Mouse (Mus musculus): Measurements from ENCODE around the gene Syndig1l. TPM values are rescaled to one million over a fixed set of nuclear protein-coding genes. Genes with fewer than 3 reads are reported as not detected.

The Syndig1l gene
- polyA plus RNA-seq, 1 experiment from 2014 or later: 0.72 TPM

- Histone ChIP-seq H3K9ac (no peak overlapping the region), H3K4me2 (no peak overlapping the region), H3K36me3 (ENCODE audit: poor library complexity, severe bottlenecking) (no peaks in the 10 kb centered on the region), H3K27ac (no peak overlapping the region), H3K9me3 (replicated peaks) (no peaks in the 10 kb centered on the region), H3K4me1 (0 out of 2 replicates have a peak, but pooled peaks cover 5% of the 10 kb centered on the region), H3K27me3 (peaks cover 5% of the 10 kb centered on the region; the same call in 1 of the 2 replicates), H3K4me3 (no peak overlapping the region)
- WGBS: 81% methylated on average over 4 of the region's 4 CpGs
- ATAC-seq: no peak
These were observed 9.2 kb upstream of the Syndig1l start for GRCm38 (mm10) chr12:84707804-84708203.

DNA sequence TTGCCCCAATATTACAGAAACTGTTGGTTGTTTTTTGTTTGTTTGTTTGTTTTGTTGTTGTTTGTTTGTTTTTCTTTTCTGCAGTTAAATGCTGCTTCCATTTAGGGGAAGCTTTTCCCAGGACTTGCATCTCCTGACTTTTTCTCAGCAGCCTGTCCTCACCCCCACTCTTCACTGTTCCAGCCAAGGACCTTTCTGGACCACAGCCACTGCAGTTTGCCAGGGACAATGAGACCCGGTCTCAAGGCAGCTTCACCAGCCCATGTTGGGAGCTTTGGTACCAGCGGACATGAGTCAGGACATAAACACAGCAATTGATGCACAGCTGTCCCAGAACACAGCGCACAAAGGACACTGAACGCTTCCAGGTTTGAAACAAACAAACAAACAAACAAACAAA lies 8.3 kb upstream of the Syndig1l start:
- no peak overlapping the region for H3K4me2 ChIP-seq
- no peak for ATAC-seq
- H3K36me3 ChIP-seq (ENCODE audit: poor library complexity, severe bottlenecking): no peaks in the 10 kb centered on the region
- H3K9ac ChIP-seq: no peak overlapping the region
- H3K27ac ChIP-seq: no peak overlapping the region
- no peak overlapping the region for H3K4me3 ChIP-seq
- no peaks in the 10 kb centered on the region for H3K9me3 ChIP-seq (replicated peaks)
- H3K27me3 ChIP-seq: peaks cover 13% of the 10 kb centered on the region
- 70% methylated on average over 4 of the region's 4 CpGs for WGBS
- H3K4me1 ChIP-seq: peaks cover 11% of the 10 kb centered on the region; the same call in 1 of the 2 replicates

GRCm38 (mm10) chr12:84702586-84702985 lies 4.0 kb upstream of the Syndig1l start:
- Histone ChIP-seq H3K9ac (peak overlapping the region; percentile 18; the same call in 1 of the 2 replicates), H3K27me3 (peaks cover 53% of the 10 kb centered on the region), H3K9me3 (replicated peaks) (no peaks in the 10 kb centered on the region), H3K4me3 (no peak overlapping the region), H3K36me3 (ENCODE audit: poor library complexity, severe bottlenecking) (no peaks in the 10 kb centered on the region), H3K27ac (no peak overlapping the region), H3K4me2 (no peak overlapping the region), H3K4me1 (peaks cover 16% of the 10 kb centered on the region; the same call in 1 of the 2 replicates)
- 49% methylated on average over 7 of the region's 7 CpGs for WGBS
- no peak for ATAC-seq

DNA sequence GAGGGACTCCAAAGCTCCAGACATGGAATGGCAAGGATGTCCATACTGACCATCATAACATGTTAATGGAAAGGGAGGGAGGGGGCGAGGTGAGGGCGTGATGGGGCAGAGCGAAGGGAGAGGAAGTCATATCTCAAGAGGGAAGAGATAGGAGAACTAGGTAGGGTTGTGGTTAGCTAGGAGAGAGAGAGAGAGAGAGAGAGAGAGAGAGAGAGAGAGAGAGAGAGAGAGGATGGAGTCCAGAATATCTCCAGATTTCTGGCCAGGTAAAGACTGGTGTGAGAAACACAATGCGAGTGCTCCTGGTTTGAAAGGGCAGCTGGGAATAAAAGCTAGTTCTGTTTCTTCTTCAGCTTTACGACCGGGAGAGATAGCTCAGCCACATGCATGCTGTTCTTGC lies 6.5 kb downstream of the Syndig1l start:
- no peak for ATAC-seq
- Histone ChIP-seq H3K4me2 (no peak overlapping the region), H3K27ac (no peak overlapping the region), H3K27me3 (peaks cover 8% of the 10 kb centered on the region), H3K4me1 (no peaks in the 10 kb centered on the region), H3K9ac (no peak overlapping the region), H3K4me3 (no peak overlapping the region), H3K9me3 (replicated peaks) (no peaks in the 10 kb centered on the region), H3K36me3 (ENCODE audit: poor library complexity, severe bottlenecking) (no peaks in the 10 kb centered on the region)
- WGBS: 90% methylated on average over 6 of the region's 6 CpGs

DNA sequence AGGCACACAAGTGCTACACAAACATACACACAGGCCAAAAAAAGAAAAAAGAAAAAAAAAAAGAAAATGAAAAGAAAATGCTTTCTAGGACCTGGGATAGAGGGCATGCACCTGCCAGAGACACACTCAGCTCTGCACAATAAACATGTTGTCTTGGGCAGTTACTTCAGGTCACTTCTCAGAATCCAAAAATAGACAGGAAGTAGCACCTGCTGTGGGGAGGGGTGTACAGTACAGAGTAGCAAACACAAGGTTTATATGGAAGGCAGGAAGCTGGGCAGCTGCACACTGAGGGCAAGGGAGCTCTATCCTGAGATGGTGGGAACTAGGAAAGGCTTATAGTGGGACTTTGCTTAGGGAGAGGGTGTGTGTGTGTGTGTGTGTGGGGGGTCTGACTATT lies 7.3 kb downstream of the Syndig1l start:
- no peak overlapping the region for H3K27ac ChIP-seq
- H3K27me3 ChIP-seq: peaks cover under 1% of the 10 kb centered on the region; the same call in 1 of the 2 replicates
- no peak overlapping the region for H3K4me3 ChIP-seq
- H3K9me3 ChIP-seq (replicated peaks): no peaks in the 10 kb centered on the region
- no peak overlapping the region for H3K9ac ChIP-seq
- ATAC-seq: no peak
- H3K4me2 ChIP-seq: no peak overlapping the region
- no peaks in the 10 kb centered on the region for H3K36me3 ChIP-seq (ENCODE audit: poor library complexity, severe bottlenecking)
- no peaks in the 10 kb centered on the region for H3K4me1 ChIP-seq

DNA sequence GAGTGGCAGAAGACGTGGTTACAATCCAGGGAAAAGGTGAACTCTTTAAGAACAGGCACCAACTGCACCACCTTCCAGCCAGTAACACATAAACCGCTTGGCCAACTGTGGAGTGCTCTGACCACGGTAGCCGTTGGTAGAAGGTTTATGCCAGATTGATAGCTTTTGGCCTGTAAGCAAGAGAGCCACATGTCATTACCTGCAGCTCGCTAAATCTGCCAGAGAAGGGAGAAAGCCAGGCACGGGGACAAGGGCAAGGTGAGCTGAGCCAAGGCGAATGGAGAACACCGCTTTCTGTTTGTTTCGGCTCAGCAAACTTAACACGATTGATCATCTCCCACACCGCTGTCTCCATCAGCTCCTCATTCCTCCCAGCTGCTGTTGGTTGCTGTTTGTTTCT lies 9.6 kb downstream of the Syndig1l start:
- H3K4me2 ChIP-seq: no peak overlapping the region
- no peaks in the 10 kb centered on the region for H3K4me1 ChIP-seq
- ATAC-seq: no peak
- no peaks in the 10 kb centered on the region for H3K27me3 ChIP-seq
- no peaks in the 10 kb centered on the region for H3K36me3 ChIP-seq (ENCODE audit: poor library complexity, severe bottlenecking)
- no peak overlapping the region for H3K27ac ChIP-seq
- no peaks in the 10 kb centered on the region for H3K9me3 ChIP-seq (replicated peaks)
- H3K4me3 ChIP-seq: no peak overlapping the region
- no peak overlapping the region for H3K9ac ChIP-seq
- 91% methylated on average over 11 of the region's 11 CpGs for WGBS

DNA sequence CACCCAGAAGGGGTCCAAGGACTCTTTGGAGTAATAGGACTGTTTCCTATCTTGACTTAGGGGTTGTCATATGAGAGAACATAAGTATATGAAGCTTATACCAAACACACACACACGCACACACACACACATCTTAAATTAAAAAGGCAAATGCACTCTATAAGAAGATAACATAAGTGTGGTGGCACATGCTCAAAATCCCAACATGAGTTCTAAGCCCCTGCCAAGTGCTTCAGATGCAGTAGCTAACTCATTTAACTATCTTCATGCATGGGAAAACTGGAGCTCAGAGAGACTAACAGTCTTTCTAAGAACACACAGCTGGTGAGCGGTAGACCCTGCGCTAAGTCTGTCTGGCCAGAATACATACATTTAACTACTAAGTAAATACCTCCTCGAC lies 11.1 kb downstream of the Syndig1l start:
- Histone ChIP-seq H3K4me1 (no peaks in the 10 kb centered on the region), H3K4me2 (no peak overlapping the region), H3K36me3 (ENCODE audit: poor library complexity, severe bottlenecking) (no peaks in the 10 kb centered on the region), H3K9ac (no peak overlapping the region), H3K27ac (no peak overlapping the region), H3K9me3 (replicated peaks) (no peaks in the 10 kb centered on the region), H3K27me3 (no peaks in the 10 kb centered on the region), H3K4me3 (no peak overlapping the region)
- no peak for ATAC-seq
- WGBS: 85% methylated on average over 4 of the region's 4 CpGs

DNA sequence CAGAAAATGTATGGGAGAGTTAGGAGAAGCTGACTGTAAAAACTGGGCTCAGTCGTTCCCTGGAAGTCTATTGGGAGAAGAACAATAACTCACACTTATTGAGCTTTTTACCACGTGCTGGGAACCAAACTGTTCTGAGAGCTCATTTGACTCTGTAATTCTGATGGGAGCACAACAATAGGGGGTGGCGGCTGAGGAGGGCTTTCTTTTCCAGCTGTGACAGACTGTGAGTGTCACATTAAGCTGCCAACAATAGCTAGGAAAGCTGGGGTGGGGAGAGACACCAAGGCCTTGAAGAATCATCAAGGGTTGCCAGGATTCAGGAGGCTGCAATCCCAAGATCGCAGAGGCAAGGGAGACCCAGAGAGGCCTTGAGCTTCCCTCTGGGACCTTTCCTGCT lies 12.5 kb downstream of the Syndig1l start:
- Histone ChIP-seq H3K9me3 (replicated peaks) (no peaks in the 10 kb centered on the region), H3K9ac (no peak overlapping the region), H3K4me2 (no peak overlapping the region), H3K36me3 (ENCODE audit: poor library complexity, severe bottlenecking) (no peaks in the 10 kb centered on the region), H3K27me3 (no peaks in the 10 kb centered on the region), H3K4me1 (no peaks in the 10 kb centered on the region), H3K4me3 (no peak overlapping the region), H3K27ac (no peak overlapping the region)
- WGBS: 14% methylated on average over 4 of the region's 4 CpGs
- no peak for ATAC-seq

GRCm38 (mm10) chr12:84684569-84684968 lies 14.1 kb downstream of the Syndig1l start:
- Histone ChIP-seq H3K4me3 (no peak overlapping the region), H3K9me3 (replicated peaks) (no peaks in the 10 kb centered on the region), H3K4me1 (no peaks in the 10 kb centered on the region), H3K27ac (no peak overlapping the region), H3K4me2 (no peak overlapping the region), H3K9ac (no peak overlapping the region), H3K36me3 (ENCODE audit: poor library complexity, severe bottlenecking) (no peaks in the 10 kb centered on the region), H3K27me3 (peaks cover 6% of the 10 kb centered on the region; the same call in 1 of the 2 replicates)
- 66% methylated on average over 7 of the region's 7 CpGs for WGBS
- no peak for ATAC-seq

- Histone ChIP-seq H3K4me3 (no peak overlapping the region), H3K9ac (no peak overlapping the region), H3K9me3 (replicated peaks) (no peaks in the 10 kb centered on the region), H3K27ac (no peak overlapping the region), H3K36me3 (ENCODE audit: poor library complexity, severe bottlenecking) (no peaks in the 10 kb centered on the region), H3K4me1 (no peaks in the 10 kb centered on the region), H3K4me2 (no peak overlapping the region), H3K27me3 (peaks cover 6% of the 10 kb centered on the region; the same call in 1 of the 2 replicates)
- ATAC-seq: no peak
- WGBS: 78% methylated on average over 3 of the region's 3 CpGs
These were observed 22.6 kb downstream of the Syndig1l start for GRCm38 (mm10) chr12:84676011-84676410.

GRCm38 (mm10) chr12:84674666-84675526 lies 23.7 kb downstream of the Syndig1l start:
- H3K9ac ChIP-seq: no peak overlapping the region
- no peaks in the 10 kb centered on the region for H3K9me3 ChIP-seq (replicated peaks)
- H3K36me3 ChIP-seq (ENCODE audit: poor library complexity, severe bottlenecking): no peaks in the 10 kb centered on the region
- H3K4me1 ChIP-seq: no peaks in the 10 kb centered on the region
- H3K4me2 ChIP-seq: no peak overlapping the region
- no peak for ATAC-seq
- H3K27me3 ChIP-seq: no peaks in the 10 kb centered on the region
- 53% methylated on average over 14 of the region's 14 CpGs for WGBS
- H3K4me3 ChIP-seq: no peak overlapping the region
- no peak overlapping the region for H3K27ac ChIP-seq

DNA sequence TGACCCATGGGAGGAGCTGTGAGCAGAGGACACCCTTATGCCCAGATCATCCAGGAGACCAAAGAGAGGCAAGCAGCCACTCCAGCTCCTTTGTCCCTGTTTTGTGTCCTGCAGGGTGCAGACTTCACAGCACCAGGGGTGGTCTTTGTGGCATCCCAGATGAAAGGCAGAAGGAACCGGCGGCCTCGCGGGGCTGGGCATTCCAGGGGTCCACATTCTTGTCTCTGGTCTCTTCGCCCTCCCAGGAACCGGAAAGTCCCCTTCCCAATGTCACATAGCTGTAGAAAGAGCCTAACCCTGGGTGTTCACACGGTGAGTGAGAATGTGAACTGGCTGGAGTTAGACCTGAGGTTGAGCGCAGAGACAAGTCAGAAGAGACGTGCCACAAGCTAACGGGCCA lies 27.0 kb downstream of the Syndig1l start:
- H3K4me1 ChIP-seq: no peaks in the 10 kb centered on the region
- no peak overlapping the region for H3K4me3 ChIP-seq
- H3K27ac ChIP-seq: no peak overlapping the region
- no peak overlapping the region for H3K4me2 ChIP-seq
- no peak overlapping the region for H3K9ac ChIP-seq
- H3K36me3 ChIP-seq (ENCODE audit: poor library complexity, severe bottlenecking): no peaks in the 10 kb centered on the region
- no peaks in the 10 kb centered on the region for H3K9me3 ChIP-seq (replicated peaks)
- ATAC-seq: no peak
- H3K27me3 ChIP-seq: no peaks in the 10 kb centered on the region
- 33% methylated on average over 10 of the region's 10 CpGs for WGBS

DNA sequence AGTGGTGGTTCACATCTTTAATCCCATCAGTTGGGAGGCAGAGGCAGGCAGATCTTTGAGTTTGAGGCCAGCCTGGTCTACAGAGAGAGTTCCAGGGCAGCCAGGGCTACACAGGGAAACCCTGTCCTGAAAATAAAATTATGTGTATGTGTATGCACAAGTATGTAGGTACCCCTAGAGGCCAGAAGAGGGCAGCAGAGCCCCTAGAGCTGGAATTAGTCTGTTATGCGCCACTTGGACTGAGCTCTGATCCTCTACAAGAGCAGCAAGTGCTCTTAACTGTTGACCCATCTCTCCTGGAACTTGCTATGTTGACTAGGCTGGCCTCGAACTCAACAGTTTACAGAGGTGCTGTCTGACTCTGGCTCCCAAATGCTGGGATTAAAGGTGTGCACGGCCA lies 28.1 kb downstream of the Syndig1l start:
- H3K27me3 ChIP-seq: no peaks in the 10 kb centered on the region
- no peak overlapping the region for H3K9ac ChIP-seq
- no peak for ATAC-seq
- 90% methylated on average over 3 of the region's 3 CpGs for WGBS
- H3K27ac ChIP-seq: no peak overlapping the region
- no peaks in the 10 kb centered on the region for H3K4me1 ChIP-seq
- no peaks in the 10 kb centered on the region for H3K36me3 ChIP-seq (ENCODE audit: poor library complexity, severe bottlenecking)
- no peak overlapping the region for H3K4me2 ChIP-seq
- H3K4me3 ChIP-seq: no peak overlapping the region
- no peaks in the 10 kb centered on the region for H3K9me3 ChIP-seq (replicated peaks)
